Mouse (Mus musculus) thymus, postnatal 4 days (tissue): ENCODE data around the gene Selenbp2.
"Not testable (repeated sequence)": the region's sequence is repeated elsewhere in the genome, so short reads cannot be mapped to it uniquely, and the experiment has no call there.

Experiments
- DNase-seq: peaks from one replicate; pipeline ENCODE4 v3.0.0; 2021

The Selenbp2 gene

GRCm38 (mm10) chr3:94693329-94693825 lies at the start of gene Selenbp2:
TSS of gene Selenbp2 (plus strand) at chr3:94693556.
- no peak for DNase-seq

GRCm38 (mm10) chr3:94648755-94649590 lies 44.4 kb upstream of the Selenbp2 start:
- no peak for DNase-seq

GRCm38 (mm10) chr3:94650409-94650808 lies 42.9 kb upstream of the Selenbp2 start:
- no peak for DNase-seq

GRCm38 (mm10) chr3:94653967-94654366 lies 39.4 kb upstream of the Selenbp2 start:
- not testable (repeated sequence) for DNase-seq

- DNase-seq = peak; percentile 17
Measured at GRCm38 (mm10) chr3:94657852-94658739, 35.3 kb upstream of the Selenbp2 start.

- peak; percentile 89 for DNase-seq
Measured at GRCm38 (mm10) chr3:94658740-94659095, 34.6 kb upstream of the Selenbp2 start, which contains the start of gene Tuft1. TSS of gene Tuft1 (minus strand) at chr3:94658872.

GRCm38 (mm10) chr3:94659142-94659748 lies 34.1 kb upstream of the Selenbp2 start:
- not testable (repeated sequence) for DNase-seq

- not testable (repeated sequence) for DNase-seq
Measured at GRCm38 (mm10) chr3:94660841-94661240, 32.5 kb upstream of the Selenbp2 start.

GRCm38 (mm10) chr3:94665060-94665802 lies 28.1 kb upstream of the Selenbp2 start:
- DNase-seq = not testable (repeated sequence)

- not testable (repeated sequence) for DNase-seq
Measured at GRCm38 (mm10) chr3:94665896-94666295, 27.5 kb upstream of the Selenbp2 start.

- not testable (repeated sequence) for DNase-seq
Measured at GRCm38 (mm10) chr3:94675101-94675500, 18.3 kb upstream of the Selenbp2 start.

GRCm38 (mm10) chr3:94679351-94679841 lies 14.0 kb upstream of the Selenbp2 start:
- no peak for DNase-seq

GRCm38 (mm10) chr3:94680032-94680431 lies 13.3 kb upstream of the Selenbp2 start:
- not testable (repeated sequence) for DNase-seq

- DNase-seq = no peak
Measured at GRCm38 (mm10) chr3:94680783-94681182, 12.6 kb upstream of the Selenbp2 start.

GRCm38 (mm10) chr3:94683646-94684045 lies 9.7 kb upstream of the Selenbp2 start:
- DNase-seq = no peak

- DNase-seq = not testable (repeated sequence)
Measured at GRCm38 (mm10) chr3:94685989-94686772, 7.2 kb upstream of the Selenbp2 start.

GRCm38 (mm10) chr3:94688698-94689097 lies 4.7 kb upstream of the Selenbp2 start:
- DNase-seq = not testable (repeated sequence)

GRCm38 (mm10) chr3:94689195-94689594 lies 4.2 kb upstream of the Selenbp2 start:
- not testable (repeated sequence) for DNase-seq

GRCm38 (mm10) chr3:94690162-94690561 lies 3.2 kb upstream of the Selenbp2 start:
- not testable (repeated sequence) for DNase-seq

- no peak for DNase-seq
Measured at GRCm38 (mm10) chr3:94690616-94691247, 2.6 kb upstream of the Selenbp2 start.
